Mouse (Mus musculus): ENCODE data around the gene Izumo4. TPM values are rescaled to one million over a fixed set of nuclear protein-coding genes. Genes with fewer than 3 reads are reported as not detected.

The Izumo4 gene
- polyA plus RNA-seq (2017; shearing (Covaris generic)): 79.5 TPM

DNA sequence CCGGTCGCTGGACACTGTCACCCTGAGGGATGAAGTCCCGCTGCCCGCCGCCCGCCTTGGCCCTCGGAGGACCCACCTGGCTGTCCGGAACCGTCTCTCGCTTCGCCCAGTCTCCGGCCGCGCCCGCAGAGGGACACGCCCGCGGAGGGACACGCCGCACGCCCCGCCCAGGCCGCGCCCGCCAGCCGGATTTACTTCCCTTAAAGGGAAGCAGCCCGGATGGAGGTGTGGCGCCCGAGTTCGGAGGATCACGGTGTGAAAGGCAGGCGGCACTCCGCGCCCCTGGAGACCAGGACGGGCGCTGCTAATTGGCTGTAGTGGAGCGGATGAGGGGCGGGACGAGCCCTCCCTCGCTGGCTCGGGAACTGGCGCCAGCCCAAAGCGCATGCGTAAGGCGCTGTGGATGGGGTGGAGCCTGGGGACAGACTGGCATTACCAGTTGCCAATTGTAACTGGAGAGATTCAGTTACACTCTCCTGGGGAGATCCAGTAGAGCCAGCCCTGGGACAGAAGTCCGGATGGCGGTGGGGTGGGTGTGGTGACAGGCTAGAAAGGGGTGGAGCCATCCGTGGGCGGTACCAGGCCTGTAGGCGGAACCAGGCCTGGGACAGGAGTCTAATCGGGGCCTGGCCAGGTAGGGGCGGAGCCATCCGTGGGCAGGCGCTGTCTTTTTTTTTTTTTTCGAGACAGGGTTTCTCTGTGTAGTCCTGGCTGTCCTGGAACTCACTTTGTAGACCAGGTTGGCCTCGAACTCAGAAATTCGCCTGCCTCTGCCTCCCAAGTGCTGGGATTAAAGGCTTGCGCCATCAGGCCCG lies at the start of gene Izumo4, which contains the start of gene Mob3a:
Gene Izumo4 (plus strand): TSS at position 464 of the 815 bp plus-strand sequence.
Gene Mob3a (minus strand): TSS at position 257 of the 815 bp plus-strand sequence.

DNA sequence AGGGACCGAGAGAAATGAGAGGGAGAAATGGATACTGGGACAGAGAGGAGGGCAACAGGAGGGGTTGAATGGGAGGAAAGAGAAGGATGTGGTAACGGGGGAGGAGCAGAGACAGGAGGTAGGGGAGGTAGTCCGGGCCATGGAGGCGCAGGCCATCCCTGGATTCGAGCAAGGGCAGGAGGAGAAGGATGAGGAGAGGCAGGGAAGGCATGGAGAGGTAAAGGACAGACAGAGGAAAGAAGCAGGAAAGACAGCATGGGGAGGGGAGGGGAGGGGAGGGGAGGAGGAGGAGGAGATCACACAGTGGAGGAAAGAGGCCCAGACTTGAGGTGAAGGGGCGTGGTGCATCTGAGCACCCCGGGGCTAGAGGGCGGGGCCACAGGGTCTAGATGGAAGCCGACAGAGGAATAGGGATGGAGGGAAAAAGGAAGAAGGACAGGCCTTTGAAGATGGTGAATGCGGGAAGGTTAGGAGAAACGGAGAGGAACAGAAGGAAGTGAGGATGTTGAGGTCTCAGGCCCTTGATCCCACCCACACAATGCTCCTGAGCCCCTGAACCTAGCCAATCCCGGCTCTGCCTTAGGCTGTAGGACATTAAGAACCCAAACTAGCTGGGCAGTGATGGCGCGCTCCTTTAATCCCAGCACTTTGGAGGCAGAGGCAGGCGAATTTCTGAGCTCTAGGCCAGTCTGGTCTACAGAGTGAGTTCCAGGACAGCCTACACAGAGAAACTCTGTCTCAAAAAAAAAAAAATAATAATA lies 44.9 kb upstream of the Izumo4 start, which contains the start of gene Btbd2:
Gene Btbd2 (minus strand): TSS at position 209 of the 761 bp plus-strand sequence.

DNA sequence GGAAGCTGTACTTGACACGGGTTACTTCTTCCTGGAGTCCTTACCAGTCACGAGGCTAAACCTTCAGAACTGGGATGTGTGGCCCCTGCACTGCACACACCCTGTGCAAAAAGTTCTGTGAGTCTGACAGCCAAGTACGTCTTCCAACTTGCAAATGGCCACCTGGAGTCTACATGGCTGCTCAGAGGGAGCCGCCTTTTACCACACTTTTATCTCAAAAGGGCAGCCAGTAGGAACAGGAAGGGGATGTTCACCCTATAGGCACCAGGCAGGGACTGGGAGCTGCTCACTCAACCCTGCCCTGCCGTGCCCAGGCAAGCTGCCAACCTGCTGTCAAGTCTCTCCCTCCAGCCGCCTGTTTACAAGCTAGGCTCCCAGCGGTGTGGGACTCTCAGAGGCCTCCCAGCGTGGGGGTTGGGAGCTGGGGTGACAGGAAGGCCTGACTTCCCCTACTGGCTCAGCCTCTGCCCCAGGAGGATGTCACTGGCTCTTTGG lies 24.0 kb upstream of the Izumo4 start, which contains the start of gene Mknk2:
Gene Mknk2 (minus strand): TSS at position 171 of the 495 bp plus-strand sequence.

DNA sequence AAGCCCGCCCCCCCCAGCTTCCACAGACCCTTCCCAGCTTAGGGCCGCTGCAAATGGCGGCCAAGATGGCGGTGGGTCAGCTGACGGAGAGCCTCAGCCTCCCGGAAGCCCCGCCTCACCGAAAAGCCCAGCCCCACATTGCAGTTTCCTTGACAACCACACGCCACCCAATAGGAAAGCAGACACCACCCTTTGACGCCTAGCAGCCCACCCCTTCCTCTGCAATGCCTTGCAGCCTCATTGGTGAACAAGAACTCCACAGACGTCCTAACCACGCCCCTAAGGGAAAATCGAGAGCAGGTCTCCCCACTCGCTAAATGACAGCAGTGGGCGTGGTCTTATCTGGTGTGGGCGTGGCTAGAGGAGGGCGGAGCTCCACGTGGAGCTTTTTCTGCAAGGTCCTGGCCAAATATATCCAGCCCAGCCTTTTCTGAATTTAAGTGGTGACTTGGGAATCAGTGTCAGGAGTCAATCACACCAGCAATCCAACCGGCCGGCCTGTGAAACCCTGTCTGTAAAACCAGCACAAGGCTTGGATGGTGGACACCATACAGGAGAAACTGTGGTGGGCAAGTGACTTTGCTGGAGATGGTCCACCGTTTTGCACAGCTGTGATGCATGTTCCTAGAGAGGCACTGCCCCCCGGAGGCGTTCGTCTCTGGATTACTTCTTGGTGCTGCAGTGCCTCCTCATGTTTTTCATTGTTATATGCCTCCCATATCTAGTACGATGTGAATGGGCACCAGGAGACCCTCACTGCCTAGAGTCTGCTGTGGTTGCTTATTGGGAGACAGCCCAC lies 40.4 kb downstream of the Izumo4 start, which contains the start of gene Ap3d1:
Gene Ap3d1 (minus strand): TSS at position 85 of the 799 bp plus-strand sequence.

DNA sequence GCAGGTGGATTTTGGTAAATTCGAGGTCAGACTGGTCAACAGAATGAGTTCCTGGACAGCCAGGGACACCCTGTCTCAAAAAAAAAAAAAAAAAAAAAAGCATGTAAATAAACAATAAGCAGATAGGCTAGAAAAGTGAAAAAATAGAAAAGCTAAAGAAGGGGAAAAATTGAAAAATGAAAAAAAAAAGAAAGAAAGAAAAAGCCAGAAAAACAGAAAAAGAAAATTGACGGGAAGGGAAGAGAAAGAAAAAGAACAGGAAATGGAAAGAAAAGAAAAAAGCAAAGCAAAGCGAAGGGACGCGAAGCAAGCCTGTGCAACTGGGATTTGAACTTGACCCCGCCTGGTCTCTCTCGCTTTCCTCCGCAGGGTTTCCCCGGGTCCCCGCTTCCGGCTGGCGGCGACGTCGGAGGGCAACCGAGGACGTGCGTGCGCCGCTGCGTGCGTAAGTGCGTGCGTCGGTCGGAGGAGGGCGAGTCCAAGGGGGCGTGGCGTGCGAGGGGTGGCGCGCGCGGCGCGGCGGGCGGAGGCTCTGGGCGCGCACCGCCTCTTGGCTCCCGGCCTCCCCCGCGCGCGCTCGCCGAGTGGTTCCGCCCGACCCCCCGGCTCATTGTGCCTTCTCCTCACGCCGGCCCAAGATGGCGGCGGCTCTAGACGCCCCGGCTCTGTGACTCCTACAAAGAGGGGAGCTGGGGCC lies 52.8 kb downstream of the Izumo4 start, which contains the start of gene Dot1l:
Gene Dot1l (plus strand): TSS at position 613 of the 697 bp plus-strand sequence.

Other genes starting within 250 kb of the Izumo4 start
- gene Onecut3, start 207.3 kb upstream of the Izumo4 start, polyA plus RNA-seq (2017; shearing (Covaris generic)): not detected
- not detected for gene Atp8b3, start 163.1 kb upstream of the Izumo4 start, polyA plus RNA-seq (2017; shearing (Covaris generic))
- 66.8 TPM for gene Rexo1, start 140.6 kb upstream of the Izumo4 start, polyA plus RNA-seq (2017; shearing (Covaris generic))
- gene Klf16, start 124.9 kb upstream of the Izumo4 start, polyA plus RNA-seq (2017; shearing (Covaris generic)): 18.5 TPM
- 90.9 TPM for gene Abhd17a, start 111.8 kb upstream of the Izumo4 start, polyA plus RNA-seq (2017; shearing (Covaris generic))
- gene Scamp4, start 99.3 kb upstream of the Izumo4 start, polyA plus RNA-seq (2017; shearing (Covaris generic)): 95.7 TPM
- 7.5 TPM for gene Adat3, start 99.3 kb upstream of the Izumo4 start, polyA plus RNA-seq (2017; shearing (Covaris generic))
- gene Gm49322, start 96.2 kb upstream of the Izumo4 start, polyA plus RNA-seq (2017; shearing (Covaris generic)): 8.8 TPM
- gene Csnk1g2, start 79.3 kb upstream of the Izumo4 start, polyA plus RNA-seq (2017; shearing (Covaris generic)): 322 TPM
- 23.0 TPM for gene Btbd2, start 45.1 kb upstream of the Izumo4 start, polyA plus RNA-seq (2017; shearing (Covaris generic))
- gene Mknk2, start 24.1 kb upstream of the Izumo4 start, polyA plus RNA-seq (2017; shearing (Covaris generic)): 211 TPM
- 104 TPM for gene Mob3a, start 207 bp upstream of the Izumo4 start, polyA plus RNA-seq (2017; shearing (Covaris generic))
- 74.7 TPM for gene Ap3d1, start 40.1 kb downstream of the Izumo4 start, polyA plus RNA-seq (2017; shearing (Covaris generic))
- gene Dot1l, start 53.0 kb downstream of the Izumo4 start, polyA plus RNA-seq (2017; shearing (Covaris generic)): 85.2 TPM
- 62.8 TPM for gene Sf3a2, start 96.0 kb downstream of the Izumo4 start, polyA plus RNA-seq (2017; shearing (Covaris generic))
- gene Plekhj1, start 96.4 kb downstream of the Izumo4 start, polyA plus RNA-seq (2017; shearing (Covaris generic)): 189 TPM
- not detected for gene Amh, start 103.1 kb downstream of the Izumo4 start, polyA plus RNA-seq (2017; shearing (Covaris generic))
- gene Jsrp1, start 111.3 kb downstream of the Izumo4 start, polyA plus RNA-seq (2017; shearing (Covaris generic)): not detected
- 2,107 TPM for gene Oaz1, start 124.5 kb downstream of the Izumo4 start, polyA plus RNA-seq (2017; shearing (Covaris generic))
- gene Lingo3, start 141.9 kb downstream of the Izumo4 start, polyA plus RNA-seq (2017; shearing (Covaris generic)): not detected
- gene Lsm7, start 153.0 kb downstream of the Izumo4 start, polyA plus RNA-seq (2017; shearing (Covaris generic)): 80.2 TPM
- gene Sppl2b, start 153.1 kb downstream of the Izumo4 start, polyA plus RNA-seq (2017; shearing (Covaris generic)): 19.0 TPM
- gene Tmprss9, start 169.7 kb downstream of the Izumo4 start, polyA plus RNA-seq (2017; shearing (Covaris generic)): not detected
- 133 TPM for gene Timm13, start 198.8 kb downstream of the Izumo4 start, polyA plus RNA-seq (2017; shearing (Covaris generic))
- gene Lmnb2, start 216.1 kb downstream of the Izumo4 start, polyA plus RNA-seq (2017; shearing (Covaris generic)): 12.7 TPM
- 590 TPM for gene Gadd45b, start 227.9 kb downstream of the Izumo4 start, polyA plus RNA-seq (2017; shearing (Covaris generic))

All from effector memory CD4-positive, alpha-beta T cell, adult 5 months (primary cell).